Mouse (Mus musculus): ENCODE results near the gene Cux1. TPM values are rescaled to one million over a fixed set of nuclear protein-coding genes. Genes with fewer than 3 reads are reported as not detected.

Gene Cux1
- polyA plus RNA-seq, 1 experiment from 2014 or later, result 67.7 TPM

DNA sequence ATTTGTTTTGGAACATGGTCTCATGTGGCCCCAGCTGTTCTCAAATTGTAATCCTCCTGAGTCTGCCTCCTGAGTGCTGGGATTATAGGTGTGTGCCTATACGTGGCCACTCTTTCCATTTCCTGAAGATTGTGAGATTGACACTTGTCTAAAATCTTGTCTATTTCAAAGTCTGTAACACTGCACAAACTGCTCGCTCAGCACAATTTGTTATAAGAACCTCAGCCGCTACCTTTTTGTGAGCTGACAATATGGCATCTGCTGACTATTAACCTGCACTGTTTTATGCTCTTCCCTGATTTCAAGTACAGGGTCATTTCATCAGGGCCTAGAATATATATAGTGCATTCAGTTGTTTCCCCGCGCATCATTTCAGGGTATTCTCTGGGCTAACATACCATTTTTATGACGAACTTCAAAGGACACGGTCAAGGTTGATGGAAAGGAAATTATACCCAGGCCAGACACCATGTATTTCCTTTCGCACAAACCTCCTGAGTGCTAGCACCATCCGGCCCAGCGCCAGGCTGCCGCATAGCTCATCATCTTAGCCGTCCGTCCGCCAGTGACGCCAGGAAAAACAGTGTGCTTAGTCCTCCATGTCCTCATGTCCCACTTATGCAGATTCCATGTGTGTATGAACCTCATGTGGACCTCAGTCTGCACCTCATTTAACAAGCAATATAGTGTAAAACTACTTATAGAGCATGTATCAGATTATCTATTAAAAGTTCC is 224.0 kb downstream of the Cux1 start:
- H3K36me3 ChIP-seq, result peaks cover 50% of the 10 kb centered on the region

DNA sequence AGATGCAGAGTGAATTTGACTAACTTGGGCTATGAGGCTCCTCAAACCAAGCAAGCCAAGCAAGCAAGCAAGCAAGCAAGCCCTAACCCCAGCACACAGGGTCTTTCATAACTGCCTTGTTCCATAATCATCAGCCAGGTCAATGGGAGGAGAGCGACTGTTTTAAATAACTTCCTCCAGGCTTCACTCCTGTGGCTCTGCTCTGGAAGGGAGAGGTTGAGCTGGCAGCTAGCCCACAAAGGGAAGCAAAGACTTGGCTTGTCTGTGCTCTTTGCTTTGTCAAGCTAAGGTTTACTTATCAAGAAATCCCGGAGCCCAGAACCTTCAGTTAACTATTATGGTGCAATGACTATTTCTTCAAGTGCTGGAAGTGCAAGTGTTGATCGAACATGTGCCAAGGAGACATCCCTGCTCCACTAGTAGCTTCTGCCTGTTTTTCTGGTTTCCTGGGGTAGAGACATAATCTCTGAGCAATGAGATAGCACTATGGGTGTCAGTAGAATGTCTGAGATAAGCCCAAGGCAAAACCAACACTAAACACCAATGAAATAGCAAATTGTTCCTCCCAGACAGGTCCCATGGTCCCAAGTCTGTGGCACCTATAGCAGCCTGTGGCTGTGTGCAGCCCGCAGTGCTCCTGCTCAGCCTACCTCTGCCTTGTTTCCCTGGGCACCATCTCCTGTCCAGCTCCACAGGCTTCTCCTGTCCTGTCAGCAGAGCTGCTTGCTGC is 230.3 kb downstream of the Cux1 start:
- Histone ChIP-seq H3K4me3 (no peak overlapping the region), H3K27ac (no peak overlapping the region), H3K4me1 (no peaks in the 10 kb centered on the region), H3K36me3 (peaks cover 86% of the 10 kb centered on the region), H3K27me3 (ENCODE audit: low read depth, poor library complexity, severe bottlenecking) (no peaks in the 10 kb centered on the region), H3K9me3 (replicated peaks) (no peaks in the 10 kb centered on the region)
- no peak for DNase-seq (ENCODE audit: low spot score)
- WGBS, result 95% methylated on average over 4 of the region's 4 CpGs

More for the DNA sequence above, 224.0 kb downstream of the Cux1 start:
- DNase-seq (ENCODE audit: low spot score), result no peak
- H3K9me3 ChIP-seq (replicated peaks), result no peaks in the 10 kb centered on the region
- no peak overlapping the region for H3K27ac ChIP-seq
- 92% methylated on average over 15 of the region's 15 CpGs for WGBS
- H3K4me1 ChIP-seq, result peaks cover 6% of the 10 kb centered on the region; the same call in 1 of the 2 replicates
- H3K27me3 ChIP-seq (ENCODE audit: low read depth, poor library complexity, severe bottlenecking), result no peaks in the 10 kb centered on the region
- no peak overlapping the region for H3K4me3 ChIP-seq

DNA sequence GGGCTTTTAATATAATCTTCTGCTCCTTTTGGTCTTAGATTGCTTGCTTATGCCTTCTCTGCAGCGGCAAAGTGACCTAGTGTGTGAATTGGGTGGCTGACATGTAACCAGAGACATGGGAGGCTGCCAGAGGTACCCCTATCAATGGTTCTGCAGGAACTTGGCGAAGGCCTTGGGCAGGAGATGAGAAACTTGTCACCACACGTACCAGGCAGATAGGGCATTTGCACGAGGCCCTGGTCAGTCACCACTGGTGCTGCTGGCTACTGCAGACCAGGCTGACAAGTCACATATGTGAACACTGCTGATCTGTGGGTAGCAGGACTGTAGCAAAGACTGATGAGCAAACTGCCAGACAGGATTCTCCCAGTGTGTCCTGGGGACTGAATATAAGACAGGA is 231.6 kb downstream of the Cux1 start:
- Histone ChIP-seq H3K27me3 (ENCODE audit: low read depth, poor library complexity, severe bottlenecking) (no peaks in the 10 kb centered on the region), H3K27ac (no peak overlapping the region), H3K36me3 (peaks cover 96% of the 10 kb centered on the region), H3K4me1 (no peaks in the 10 kb centered on the region), H3K4me3 (no peak overlapping the region), H3K9me3 (replicated peaks) (no peaks in the 10 kb centered on the region)
- no peak for DNase-seq (ENCODE audit: low spot score)
- WGBS, result 85% methylated on average over 4 of the region's 4 CpGs

DNA sequence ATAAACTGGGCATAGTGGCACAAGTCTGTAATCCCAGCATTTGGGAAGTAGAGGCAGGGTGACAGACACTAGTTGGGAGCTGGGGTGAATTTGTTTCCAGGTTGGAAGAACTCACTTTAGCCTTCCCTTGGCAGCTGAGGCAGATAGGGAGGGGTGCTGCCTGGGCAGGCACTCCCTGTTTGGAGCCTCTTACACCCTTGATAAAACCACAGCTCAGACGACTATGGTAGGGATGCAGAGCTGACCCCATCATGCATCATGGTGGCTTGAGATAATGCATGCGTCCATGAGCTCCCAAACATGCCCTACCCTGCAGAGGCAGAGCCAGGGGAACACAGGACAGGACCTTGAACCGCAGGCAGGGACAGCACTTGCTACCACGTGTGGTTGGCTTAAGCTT is 232.5 kb downstream of the Cux1 start:
- H3K9me3 ChIP-seq (replicated peaks), result no peaks in the 10 kb centered on the region
- no peak for DNase-seq (ENCODE audit: low spot score)
- H3K27ac ChIP-seq, result no peak overlapping the region
- no peaks in the 10 kb centered on the region for H3K27me3 ChIP-seq (ENCODE audit: low read depth, poor library complexity, severe bottlenecking)
- H3K4me1 ChIP-seq, result no peaks in the 10 kb centered on the region
- no peak overlapping the region for H3K4me3 ChIP-seq
- H3K36me3 ChIP-seq, result peaks cover 97% of the 10 kb centered on the region
- 86% methylated on average over 4 of the region's 4 CpGs for WGBS

DNA sequence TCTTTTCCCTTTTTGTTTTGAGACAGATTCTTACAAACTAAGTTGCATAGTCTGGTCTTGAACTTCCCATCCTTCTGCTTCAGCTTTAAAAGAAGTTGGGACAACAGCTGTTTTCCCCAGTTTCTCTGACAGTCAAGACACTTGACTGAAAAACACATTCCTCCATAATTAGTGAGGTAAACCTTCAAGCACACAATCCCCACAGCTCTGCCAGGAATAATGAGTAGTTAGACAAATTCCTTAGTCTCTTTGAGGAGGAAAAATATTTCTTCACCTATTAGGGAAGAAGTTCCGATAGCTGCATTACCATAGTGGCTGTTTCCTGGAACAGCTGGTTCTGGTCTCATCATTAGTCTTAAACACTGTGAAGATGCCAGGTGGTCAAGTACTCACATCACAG is 233.2 kb downstream of the Cux1 start:
- DNase-seq (ENCODE audit: low spot score), result no peak
- Histone ChIP-seq H3K27me3 (ENCODE audit: low read depth, poor library complexity, severe bottlenecking) (no peaks in the 10 kb centered on the region), H3K9me3 (replicated peaks) (no peaks in the 10 kb centered on the region), H3K4me1 (no peaks in the 10 kb centered on the region), H3K27ac (no peak overlapping the region), H3K4me3 (no peak overlapping the region), H3K36me3 (peaks cover 93% of the 10 kb centered on the region)
- WGBS, result 82% methylated on average over 1 of the region's 1 CpGs

DNA sequence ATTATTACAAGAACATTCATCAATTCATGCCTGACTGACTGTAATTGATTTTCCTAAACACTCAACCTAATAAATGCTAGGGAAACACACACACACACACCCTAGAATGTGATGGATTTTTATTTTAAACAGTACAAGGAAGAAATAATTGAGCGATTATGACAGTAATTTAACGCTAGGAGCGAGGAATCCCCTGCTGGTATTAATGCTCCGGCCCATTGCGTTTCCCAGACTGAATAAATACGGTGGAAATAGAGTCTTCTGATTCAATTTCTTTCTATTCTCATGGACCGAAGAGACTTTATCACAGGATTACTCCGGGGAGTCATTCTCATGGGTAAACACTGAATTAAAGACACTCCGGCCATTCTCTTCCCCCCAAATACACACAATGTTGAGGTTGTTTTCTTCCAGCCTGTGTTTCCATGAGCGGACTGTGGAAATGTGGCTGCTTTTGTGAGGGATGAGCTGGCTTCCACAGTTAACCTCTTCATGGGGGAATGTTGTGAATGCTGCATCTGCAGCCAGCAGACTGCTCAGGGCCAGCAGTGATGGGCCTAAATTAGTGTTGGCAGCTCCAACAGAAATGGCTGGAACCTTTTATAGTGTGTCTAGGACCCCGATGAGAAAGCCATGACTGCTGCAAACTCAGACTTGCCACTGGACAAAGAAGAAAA is 234.4 kb downstream of the Cux1 start:
- H3K36me3 ChIP-seq, result peaks cover 93% of the 10 kb centered on the region
- H3K27ac ChIP-seq, result no peak overlapping the region
- H3K4me3 ChIP-seq, result no peak overlapping the region
- no peaks in the 10 kb centered on the region for H3K4me1 ChIP-seq
- H3K27me3 ChIP-seq (ENCODE audit: low read depth, poor library complexity, severe bottlenecking), result no peaks in the 10 kb centered on the region
- no peak for DNase-seq (ENCODE audit: low spot score)
- 93% methylated on average over 11 of the region's 11 CpGs for WGBS
- H3K9me3 ChIP-seq (replicated peaks), result no peaks in the 10 kb centered on the region

DNA sequence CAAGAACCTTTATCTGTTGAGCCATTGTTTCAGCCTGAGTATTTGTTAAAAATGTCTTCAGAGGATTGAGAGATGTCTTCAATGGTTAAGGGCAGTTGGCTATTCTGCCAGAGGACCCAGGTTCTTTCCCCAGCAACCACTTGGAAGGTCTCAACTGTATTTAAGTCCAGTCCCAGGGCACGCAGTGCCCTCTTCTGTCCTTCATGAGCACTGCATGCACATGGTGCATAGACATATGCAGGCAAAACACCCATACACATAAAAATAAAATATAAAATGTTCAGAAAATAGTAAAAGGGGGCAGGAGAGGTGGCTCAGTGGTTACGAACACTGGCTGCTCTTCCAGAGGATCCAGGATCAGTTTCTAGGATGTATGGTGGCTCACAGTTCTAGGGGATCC is 239.6 kb downstream of the Cux1 start:
- Histone ChIP-seq H3K27ac (no peak overlapping the region), H3K4me3 (no peak overlapping the region), H3K27me3 (ENCODE audit: low read depth, poor library complexity, severe bottlenecking) (no peaks in the 10 kb centered on the region), H3K36me3 (peaks cover 94% of the 10 kb centered on the region), H3K4me1 (no peaks in the 10 kb centered on the region), H3K9me3 (replicated peaks) (no peaks in the 10 kb centered on the region)
- no peak for DNase-seq (ENCODE audit: low spot score)
- 86% methylated on average over 2 of the region's 2 CpGs for WGBS

DNA sequence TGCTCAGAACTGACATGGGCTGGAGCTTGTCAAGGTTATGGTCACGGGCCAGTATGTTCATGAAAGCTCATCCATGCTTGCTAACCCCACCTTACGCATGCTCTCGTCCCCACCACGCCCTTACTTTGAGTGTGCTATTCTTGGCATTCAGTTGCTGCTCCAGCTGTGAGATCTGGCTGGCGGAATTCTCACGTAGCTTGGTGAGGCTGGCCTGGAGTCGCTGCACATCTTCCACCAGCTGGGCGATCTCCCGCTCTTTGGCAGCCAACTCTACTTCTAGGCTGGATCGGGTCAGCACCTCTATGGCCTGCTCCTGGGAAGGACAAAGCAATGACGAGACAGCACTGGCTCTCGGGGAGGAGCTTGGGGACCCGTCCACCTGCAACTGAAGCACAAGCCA is 240.7 kb downstream of the Cux1 start:
- Histone ChIP-seq H3K27ac (no peak overlapping the region), H3K4me3 (no peak overlapping the region), H3K27me3 (ENCODE audit: low read depth, poor library complexity, severe bottlenecking) (no peaks in the 10 kb centered on the region), H3K4me1 (no peaks in the 10 kb centered on the region), H3K9me3 (replicated peaks) (no peaks in the 10 kb centered on the region), H3K36me3 (peaks cover 94% of the 10 kb centered on the region)
- 95% methylated on average over 13 of the region's 13 CpGs for WGBS
- no peak for DNase-seq (ENCODE audit: low spot score)

DNA sequence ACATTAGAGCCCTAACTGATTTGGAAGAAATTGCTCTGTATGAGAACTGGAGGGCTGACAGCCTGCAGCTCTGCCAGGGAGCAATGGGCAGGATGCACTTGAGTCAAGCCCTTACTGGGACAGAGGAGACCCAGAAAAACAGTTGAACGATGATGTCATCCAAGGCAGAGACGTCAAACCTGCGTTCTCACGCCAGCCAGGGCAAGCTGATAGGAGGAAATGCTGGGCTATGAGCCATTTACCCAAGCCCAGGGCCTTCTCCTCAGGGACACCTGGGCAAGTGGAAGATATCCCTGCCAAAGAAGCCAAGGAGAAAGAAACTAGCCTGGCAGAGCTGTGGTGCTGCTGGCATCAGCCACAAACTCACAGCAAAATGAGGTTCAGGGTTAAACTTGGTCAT is 242.8 kb downstream of the Cux1 start:
- Histone ChIP-seq H3K27me3 (ENCODE audit: low read depth, poor library complexity, severe bottlenecking) (no peaks in the 10 kb centered on the region), H3K9me3 (replicated peaks) (no peaks in the 10 kb centered on the region), H3K4me3 (no peak overlapping the region), H3K36me3 (peaks cover 94% of the 10 kb centered on the region), H3K27ac (no peak overlapping the region), H3K4me1 (no peaks in the 10 kb centered on the region)
- WGBS, result 75% methylated on average over 4 of the region's 4 CpGs
- DNase-seq (ENCODE audit: low spot score), result no peak

DNA sequence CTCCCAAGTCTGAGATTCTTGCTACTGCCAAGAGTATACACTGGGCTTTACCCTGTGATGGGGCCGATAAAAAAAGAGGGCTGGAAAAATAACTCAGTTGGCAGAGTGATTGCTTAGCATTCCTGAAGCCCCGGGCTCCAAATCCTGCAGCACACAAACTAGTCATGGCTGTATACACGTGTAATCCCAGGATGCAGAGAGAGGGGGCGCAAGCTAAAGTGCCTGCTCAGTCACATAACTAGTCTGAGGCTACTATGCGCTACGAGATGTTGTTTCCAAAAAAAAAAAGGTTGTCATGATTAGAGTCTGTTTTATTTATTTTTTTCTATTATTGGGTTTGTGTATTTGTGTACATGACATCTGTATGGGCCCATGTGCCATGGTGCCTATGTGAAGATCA is 245.9 kb downstream of the Cux1 start:
- 88% methylated on average over 6 of the region's 6 CpGs for WGBS
- Histone ChIP-seq H3K4me1 (no peaks in the 10 kb centered on the region), H3K27me3 (ENCODE audit: low read depth, poor library complexity, severe bottlenecking) (no peaks in the 10 kb centered on the region), H3K27ac (no peak overlapping the region), H3K36me3 (peaks cover 97% of the 10 kb centered on the region), H3K9me3 (replicated peaks) (no peaks in the 10 kb centered on the region), H3K4me3 (no peak overlapping the region)
- no peak for DNase-seq (ENCODE audit: low spot score)

DNA sequence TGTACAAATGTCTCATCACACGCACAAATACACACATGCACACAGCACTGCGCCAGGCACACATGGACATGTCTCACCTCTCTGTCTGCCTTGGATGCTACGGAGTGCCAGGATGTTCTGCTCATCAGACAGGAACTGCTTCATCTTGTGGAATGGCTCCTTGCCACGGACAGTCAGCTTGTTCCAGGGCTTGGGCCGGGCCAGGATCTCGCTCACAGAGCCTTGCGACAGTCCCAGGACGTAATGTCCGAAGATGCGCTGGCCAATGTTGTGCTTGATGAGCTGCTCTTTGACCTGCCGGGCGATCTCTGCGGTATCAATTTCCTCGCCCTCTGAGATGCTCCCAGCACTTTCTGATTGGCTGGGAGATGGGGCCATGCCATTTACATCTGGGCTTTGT is 254.7 kb downstream of the Cux1 start:
- H3K4me1 ChIP-seq, result no peaks in the 10 kb centered on the region
- 96% methylated on average over 14 of the region's 14 CpGs for WGBS
- H3K27me3 ChIP-seq (ENCODE audit: low read depth, poor library complexity, severe bottlenecking), result no peaks in the 10 kb centered on the region
- no peaks in the 10 kb centered on the region for H3K9me3 ChIP-seq (replicated peaks)
- DNase-seq (ENCODE audit: low spot score), result no peak
- H3K27ac ChIP-seq, result no peak overlapping the region
- no peak overlapping the region for H3K4me3 ChIP-seq
- H3K36me3 ChIP-seq, result peaks cover 100% of the 10 kb centered on the region

DNA sequence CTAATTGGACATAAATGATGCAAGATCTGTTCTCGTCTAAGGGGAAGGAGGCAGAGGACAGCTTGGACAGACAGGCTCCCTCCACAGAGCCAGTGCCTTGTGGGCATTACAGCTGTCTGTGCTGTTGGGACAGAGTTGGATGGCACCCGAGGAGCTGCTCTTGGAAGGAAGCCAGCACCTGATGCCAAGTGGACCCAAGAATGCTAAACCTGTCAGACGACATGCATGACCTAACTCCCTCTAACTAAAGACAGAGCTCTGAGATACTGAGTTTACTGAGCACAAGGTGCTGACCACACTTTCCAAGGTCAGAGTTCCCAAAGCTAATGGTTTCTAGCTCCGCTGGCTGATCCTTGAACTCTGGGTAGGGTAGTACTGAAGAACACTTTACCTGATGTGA is 255.1 kb downstream of the Cux1 start:
- 86% methylated on average over 4 of the region's 4 CpGs for WGBS
- H3K36me3 ChIP-seq, result peaks cover 100% of the 10 kb centered on the region
- H3K9me3 ChIP-seq (replicated peaks), result no peaks in the 10 kb centered on the region
- no peak overlapping the region for H3K27ac ChIP-seq
- no peaks in the 10 kb centered on the region for H3K27me3 ChIP-seq (ENCODE audit: low read depth, poor library complexity, severe bottlenecking)
- H3K4me1 ChIP-seq, result no peaks in the 10 kb centered on the region
- H3K4me3 ChIP-seq, result no peak overlapping the region
- DNase-seq (ENCODE audit: low spot score), result no peak

DNA sequence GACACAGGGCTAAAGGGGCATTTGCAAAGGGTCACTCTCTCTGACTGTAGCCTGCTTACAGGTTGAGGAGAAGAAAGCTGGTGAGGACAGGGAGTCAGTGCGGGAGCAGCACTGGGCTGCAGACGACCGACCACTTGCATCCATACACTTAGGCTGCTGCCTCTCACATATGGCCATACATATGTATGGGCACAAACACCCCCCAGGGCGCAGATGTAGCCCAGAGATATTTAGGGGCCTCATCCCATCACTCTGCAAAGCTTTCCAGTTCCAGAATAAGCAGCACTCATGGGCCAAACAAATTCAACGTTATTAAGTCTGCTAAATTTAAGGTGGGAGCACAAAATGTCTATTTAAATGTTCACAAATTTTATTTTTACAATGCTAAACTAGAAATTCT is 261.0 kb downstream of the Cux1 start:
- H3K9me3 ChIP-seq (replicated peaks), result no peaks in the 10 kb centered on the region
- no peak overlapping the region for H3K4me3 ChIP-seq
- no peak overlapping the region for H3K27ac ChIP-seq
- H3K36me3 ChIP-seq, result peaks cover 100% of the 10 kb centered on the region
- H3K27me3 ChIP-seq (ENCODE audit: low read depth, poor library complexity, severe bottlenecking), result no peaks in the 10 kb centered on the region
- DNase-seq (ENCODE audit: low spot score), result no peak
- no peaks in the 10 kb centered on the region for H3K4me1 ChIP-seq
- 92% methylated on average over 5 of the region's 5 CpGs for WGBS

All from limb, embryonic 10.5 days (tissue).